Mouse (Mus musculus) thymus, adult 2 months (tissue): ENCODE data around the gene Ccdc6.

ENCODE experiments used
- CTCF ChIP-seq: fragments of 200-500 bp; IDR thresholded peaks from 2 replicates; pipeline ENCODE4 v1.5.1; 2012; ENCODE audit warnings: mild to moderate bottlenecking, control low read depth, low read length, moderate library complexity, borderline replicate concordance; ENCODE audit not compliant: control insufficient read depth, poor library complexity, insufficient read depth; ENCODE audit errors: extremely low read depth
- POLR2A ChIP-seq: fragments of 200-500 bp; IDR thresholded peaks from 2 replicates; pipeline ENCODE4 v1.6.1; 2012; ENCODE audit warnings: mild to moderate bottlenecking, low read length, control low read depth, moderate library complexity; ENCODE audit not compliant: control insufficient read depth, poor library complexity, insufficient read depth; ENCODE audit errors: extremely low read depth

DNA sequence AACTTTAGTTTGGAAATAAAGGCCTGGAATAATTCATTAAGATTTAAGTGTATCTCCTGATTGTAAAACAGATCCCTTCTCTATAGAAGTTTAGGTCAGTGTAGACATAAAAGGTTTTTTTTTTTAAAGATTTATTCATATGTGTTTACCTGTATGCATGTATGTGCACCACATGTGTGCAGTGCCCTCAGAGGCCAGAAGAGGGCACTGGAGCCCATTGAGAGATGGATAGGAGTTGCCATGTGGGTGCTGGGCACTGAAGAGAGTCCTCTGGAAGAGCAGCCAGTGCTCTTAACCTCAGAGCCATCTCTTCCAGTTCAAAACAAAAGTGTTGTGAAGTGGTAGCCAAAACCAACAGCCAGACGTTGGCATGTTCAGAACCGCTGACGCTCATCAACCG lies 5.2 kb downstream of the Ccdc6 start:
- no peak for TF ChIP-seq POLR2A
- TF ChIP-seq CTCF: no peak
